Mouse (Mus musculus): Measurements from ENCODE around the gene Apom. TPM values are rescaled to one million over a fixed set of nuclear protein-coding genes. Genes with fewer than 3 reads are reported as not detected.

Gene Apom
- total and polyA plus RNA-seq, 3 experiments: 0.15 to 0.79 TPM; not detected in 1

GRCm38 (mm10) chr17:35162730-35163129 is 30.9 kb upstream of the Apom start:
- peak overlapping the region; percentile 92 to 97 for H3K4me3 ChIP-seq (ENCODE audit: control insufficient read depth in 1 of 2, insufficient read depth in 1 of 2, low read depth in 2 of 2, low read length in 2 of 2)
- no peaks in the 10 kb centered on the region for H3K9me3 ChIP-seq (replicated peaks; ENCODE audit: insufficient read depth, low read length)
- DNase-seq (ENCODE audit: low read depth, low spot score): no peak
- peaks cover 21 to 35% of the 10 kb centered on the region in 2 experiments for H3K36me3 ChIP-seq (ENCODE audit: control insufficient read depth in 1 of 2, insufficient read depth in 2 of 2, low read length in 2 of 2)
- peaks cover 62% of the 10 kb centered on the region for H3K79me2 ChIP-seq (ENCODE audit: control insufficient read depth, insufficient read depth, low read length, poor library complexity)
- no peaks in the 10 kb centered on the region for H3K27me3 ChIP-seq (ENCODE audit: control insufficient read depth in 1 of 2, insufficient read depth in 2 of 2, low read length in 2 of 2)
- no peak overlapping the region for H3K27ac ChIP-seq (ENCODE audit: control insufficient read depth, low read depth, low read length)
- peak overlapping the region; percentile 81 for H3K9ac ChIP-seq (ENCODE audit: control insufficient read depth, low read depth, low read length, poor library complexity, severe bottlenecking)
- H3K4me1 ChIP-seq (ENCODE audit: control insufficient read depth in 1 of 2, insufficient read depth in 2 of 2, low read length in 2 of 2): peaks cover 3 to 13% of the 10 kb centered on the region in 2 experiments; a peak in 3 of 4 replicates
- TF ChIP-seq JUND (IDR thresholded peaks at IDR 0.05; ENCODE audit: low read depth, low read length) (no peak), POLR2AphosphoS5 (IDR thresholded peaks at IDR 0.05; ENCODE audit: borderline replicate concordance, low read depth, low read length) (no peak), BHLHE40 (IDR thresholded peaks at IDR 0.05; ENCODE audit: borderline replicate concordance, low read depth, low read length) (no peak), UBTF (IDR thresholded peaks at IDR 0.05; ENCODE audit: borderline replicate concordance, insufficient read depth, low read depth, low read length) (no peak), POLR2AphosphoS2 (IDR thresholded peaks at IDR 0.05; ENCODE audit: low read length) (no peak), MAZ (IDR thresholded peaks at IDR 0.05; ENCODE audit: low read depth, low read length) (no peak), ZKSCAN1 (IDR thresholded peaks at IDR 0.05; ENCODE audit: low read depth, low read length) (no peak), NELFE (IDR thresholded peaks at IDR 0.05; ENCODE audit: low read depth, low read length) (no peak), MXI1 (IDR thresholded peaks at IDR 0.05; ENCODE audit: low read depth, low read length) (no peak), CHD2 (IDR thresholded peaks at IDR 0.05; ENCODE audit: low read length) (no peak), MYC (IDR thresholded peaks at IDR 0.05; ENCODE audit: low read depth, low read length) (no peak), RAD21 (IDR thresholded peaks at IDR 0.05; ENCODE audit: low read depth, low read length) (no peak), RCOR1 (IDR thresholded peaks at IDR 0.05; ENCODE audit: low read depth, low read length) (no peak), ZNF384 (IDR thresholded peaks at IDR 0.05; ENCODE audit: low read depth, low read length) (no peak)

- H3K9me3 ChIP-seq (replicated peaks; ENCODE audit: insufficient read depth, low read length): no peaks in the 10 kb centered on the region
- H3K27ac ChIP-seq (ENCODE audit: control insufficient read depth, low read depth, low read length): no peak overlapping the region
- TF ChIP-seq UBTF (IDR thresholded peaks at IDR 0.05; ENCODE audit: borderline replicate concordance, insufficient read depth, low read depth, low read length) (no peak), EP300 (IDR thresholded peaks at IDR 0.05; ENCODE audit: low read depth in 1 of 2, low read length in 2 of 2) (no peak), JUND (IDR thresholded peaks at IDR 0.05; ENCODE audit: low read depth, low read length) (no peak), TBP (IDR thresholded peaks at IDR 0.05; ENCODE audit: low read depth, low read length) (no peak), SIN3A (IDR thresholded peaks at IDR 0.05; ENCODE audit: low read length) (no peak), MYB (IDR thresholded peaks at IDR 0.05; ENCODE audit: low read depth, low read length) (no peak), POLR2A (IDR thresholded peaks at IDR 0.05; ENCODE audit: control insufficient read depth in 1 of 2, insufficient read depth in 1 of 2, low read depth in 1 of 2, low read length in 2 of 2, poor library complexity in 1 of 2) (no peak), E2F4 (IDR thresholded peaks at IDR 0.05; ENCODE audit: borderline replicate concordance, low read depth, low read length) (no peak), TAL1 (IDR thresholded peaks at IDR 0.05; ENCODE audit: low read length) (no peak), USF2 (IDR thresholded peaks at IDR 0.05; ENCODE audit: borderline replicate concordance in 1 of 2, insufficient read depth in 1 of 2, low read depth in 1 of 2, low read length in 2 of 2) (no peak), USF1 (IDR thresholded peaks at IDR 0.05; ENCODE audit: low read depth, low read length) (no peak), GABPA (IDR thresholded peaks at IDR 0.05; ENCODE audit: low read depth, low read length) (no peak)
- no peak overlapping the region for H3K9ac ChIP-seq (ENCODE audit: control insufficient read depth, low read depth, low read length, poor library complexity, severe bottlenecking)
- peaks cover 66% of the 10 kb centered on the region for H3K79me2 ChIP-seq (ENCODE audit: control insufficient read depth, insufficient read depth, low read length, poor library complexity)
- H3K27me3 ChIP-seq (ENCODE audit: control insufficient read depth in 1 of 2, insufficient read depth in 2 of 2, low read length in 2 of 2): no peaks in the 10 kb centered on the region
- no peak overlapping the region for H3K4me3 ChIP-seq (ENCODE audit: control insufficient read depth in 1 of 2, insufficient read depth in 1 of 2, low read depth in 2 of 2, low read length in 2 of 2)
- H3K36me3 ChIP-seq (ENCODE audit: control insufficient read depth in 1 of 2, insufficient read depth in 2 of 2, low read length in 2 of 2): peaks cover 21 to 38% of the 10 kb centered on the region in 2 experiments
- peaks cover 3 to 13% of the 10 kb centered on the region in 2 experiments; a peak in 3 of 4 replicates for H3K4me1 ChIP-seq (ENCODE audit: control insufficient read depth in 1 of 2, insufficient read depth in 2 of 2, low read length in 2 of 2)
- DNase-seq (ENCODE audit: low read depth, low spot score): no peak
Measured at GRCm38 (mm10) chr17:35162121-35162520, 30.3 kb upstream of the Apom start.
